Mouse (Mus musculus) 3T3-L1 (cell line): ENCODE measurements at regions not wholly inside any gene's neighbourhood (a gene's known extent, or its start where the extent isn't known, plus 50 kb on each side); places are given as distances from the start of the nearest gene placed in this dataset.
A peak's percentile ranks its signal among the peaks of the same experiment; 100 is the strongest.

Source experiments
- DNase-seq: peaks from one replicate; pipeline ENCODE4 v3.0.0-alpha.2; 2015; ENCODE audit warnings: low read depth, low spot score

DNA sequence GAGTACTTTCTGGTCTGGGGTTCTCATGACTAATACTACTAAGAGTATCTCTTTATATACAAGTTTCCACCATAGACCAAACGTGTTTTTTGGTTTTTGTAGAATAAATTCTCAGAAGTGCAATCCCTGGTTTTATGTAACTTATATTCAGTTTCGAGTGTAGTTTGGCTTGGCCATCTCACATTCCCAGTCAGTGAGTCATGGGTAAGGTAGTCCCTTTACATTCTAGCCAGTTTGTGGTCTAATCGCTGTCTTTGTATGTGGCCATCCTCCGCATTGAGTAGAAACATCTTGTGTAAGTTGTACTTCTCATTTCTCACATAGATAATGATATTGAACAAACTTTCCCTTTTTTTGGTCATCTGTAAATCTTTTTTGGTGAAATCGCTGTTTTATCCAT lies 88.3 kb downstream of the Anxa5 start:
- DNase-seq, result peak; percentile 88

- no peak for DNase-seq
Measured at GRCm38 (mm10) chr3:36383438-36383945, 92.2 kb downstream of the Anxa5 start.

DNA sequence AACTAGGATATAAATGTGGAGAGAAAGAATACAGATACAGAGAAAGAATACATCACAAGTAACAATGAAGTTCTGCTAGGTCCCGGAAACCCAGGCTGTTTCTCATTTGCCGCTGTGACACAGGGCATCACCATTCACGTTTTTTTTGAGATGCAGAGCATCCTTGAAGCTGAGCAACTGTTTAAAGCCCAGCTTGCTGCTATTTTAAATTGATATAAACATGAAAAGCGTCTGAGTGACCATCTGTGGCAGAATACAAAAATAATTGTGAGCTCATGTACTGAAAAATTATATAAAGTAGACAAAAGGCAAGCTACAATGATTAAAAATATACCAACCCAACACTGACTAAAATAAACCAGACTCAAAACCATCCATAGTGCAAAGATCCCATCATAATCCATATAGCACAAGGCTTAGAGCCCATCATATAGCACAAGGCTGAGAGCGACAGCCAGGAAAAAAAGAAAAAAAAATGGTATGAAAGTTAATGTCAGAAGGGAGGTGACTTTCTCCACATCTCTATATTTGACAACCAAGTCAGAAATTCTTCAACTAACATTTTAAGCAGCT lies 94.0 kb downstream of the Anxa5 start:
- no peak for DNase-seq

DNA sequence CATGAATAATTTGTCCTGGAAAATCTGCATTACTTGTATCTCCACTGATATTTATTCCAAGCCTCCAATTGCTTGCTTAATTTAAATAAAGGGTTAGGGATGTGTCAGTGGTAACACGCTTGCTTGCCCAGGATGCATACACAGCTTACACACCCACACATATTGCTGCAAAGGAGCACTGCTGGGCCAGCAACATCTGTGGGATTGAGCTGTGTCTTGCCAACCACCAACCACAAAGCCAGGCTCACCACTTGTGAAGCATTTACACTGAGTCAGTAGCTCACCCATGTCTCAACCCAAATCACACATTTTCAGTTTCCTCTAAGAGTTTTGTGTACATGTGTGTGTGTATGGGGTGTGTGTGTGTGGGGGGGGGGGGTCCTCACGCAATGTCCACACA lies 100.0 kb downstream of the Anxa5 start:
- peak; percentile 73 for DNase-seq

GRCm38 (mm10) chr3:36374939-36375338 lies 100.8 kb downstream of the Anxa5 start:
- no peak for DNase-seq

DNA sequence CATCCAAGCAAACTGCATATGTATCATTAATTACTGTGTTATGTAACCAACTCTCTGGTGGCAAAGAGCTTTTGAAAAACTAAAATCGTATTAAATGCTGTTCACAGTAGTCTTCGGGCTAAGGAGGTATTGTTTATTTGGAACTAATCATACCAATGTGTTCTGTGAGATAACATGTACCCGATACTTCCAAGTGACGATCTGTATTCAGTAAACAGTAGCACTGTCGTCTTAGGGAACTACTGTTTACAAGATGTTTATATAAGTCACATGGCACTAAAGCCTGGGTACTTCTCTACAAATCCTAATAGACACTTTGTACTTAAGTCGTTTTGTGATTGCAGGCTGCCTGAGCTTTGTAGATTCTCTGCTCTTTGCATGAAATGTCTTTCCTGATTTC lies 114.8 kb downstream of the Anxa5 start:
- DNase-seq, result no peak

- peak; percentile 93 for DNase-seq
Measured at GRCm38 (mm10) chr3:36354201-36354600, 121.5 kb downstream of the Anxa5 start.

DNA sequence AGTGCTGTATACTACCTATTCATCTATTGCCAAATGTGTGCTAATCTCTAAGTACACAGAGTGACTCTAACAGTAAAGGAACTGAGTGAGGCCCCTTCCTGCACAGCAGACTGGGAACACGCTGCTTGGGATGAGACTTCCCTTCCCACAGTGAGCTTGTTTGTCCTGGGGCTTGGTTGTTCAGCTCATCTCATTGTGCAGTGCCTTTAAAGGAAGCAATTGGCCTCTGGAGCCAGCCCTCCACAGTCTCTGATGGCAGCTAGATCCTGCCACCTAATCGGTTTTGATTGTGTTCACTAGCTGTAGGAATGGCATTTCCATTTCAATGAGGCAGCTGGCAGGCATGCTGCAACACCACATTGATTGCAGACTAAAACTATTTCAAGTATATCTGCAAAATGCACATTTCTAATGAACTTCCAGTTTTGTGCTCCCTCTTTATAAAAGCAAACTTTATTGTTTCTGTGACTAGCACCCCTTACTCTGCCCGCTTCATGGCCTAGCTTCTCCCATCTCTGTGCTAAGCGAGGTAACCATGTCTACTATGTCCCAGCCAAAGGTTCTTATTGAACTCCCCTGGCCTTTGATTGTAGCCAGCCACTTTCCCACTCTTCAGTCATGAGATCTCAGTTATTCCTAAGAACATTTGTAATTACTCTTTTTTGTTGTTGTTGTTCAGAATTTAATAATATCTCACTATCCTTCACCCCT lies 123.5 kb downstream of the Anxa5 start:
- no peak for DNase-seq

DNA sequence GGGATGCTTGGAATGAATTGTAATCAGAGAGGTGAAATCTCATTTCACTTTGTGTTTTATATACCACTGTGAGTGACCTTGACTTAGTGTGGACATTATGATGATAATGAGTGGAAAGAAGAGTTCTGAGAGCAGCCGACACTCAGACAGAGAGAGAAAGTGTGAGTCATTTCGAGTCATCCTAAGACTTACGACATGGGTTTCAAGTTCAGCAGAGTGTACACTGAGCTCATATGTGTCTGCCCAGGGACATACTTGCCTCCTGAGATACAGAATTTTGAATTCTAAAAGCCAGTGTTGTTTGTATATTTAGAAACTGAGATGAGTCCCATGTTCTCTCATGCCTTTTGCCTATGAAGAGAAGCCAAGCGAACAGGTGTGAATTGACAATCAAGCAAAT lies 126.6 kb downstream of the Anxa5 start:
- peak; percentile 66 for DNase-seq

GRCm38 (mm10) chr3:36340889-36341533 lies 118.9 kb upstream of the Qrfpr start:
- peak; percentile 86 for DNase-seq

DNA sequence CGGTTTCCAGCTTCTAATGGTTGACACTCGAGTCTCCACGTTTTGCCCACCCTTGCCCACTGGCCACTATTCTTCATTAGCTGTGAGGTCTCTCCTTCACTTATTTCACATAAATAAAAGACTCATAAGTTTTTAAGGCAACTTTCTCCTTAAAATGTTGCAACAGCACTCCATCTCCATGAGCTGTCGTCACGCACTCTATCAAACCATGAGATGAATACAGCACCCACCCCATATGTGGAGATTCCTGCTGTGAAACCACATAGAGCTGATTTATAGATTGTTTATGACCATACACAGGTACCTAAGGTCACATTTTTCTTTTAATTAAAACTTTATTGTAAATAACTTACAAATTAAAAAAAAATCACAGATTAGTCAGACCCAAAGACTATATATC lies 117.5 kb upstream of the Qrfpr start:
- DNase-seq, result peak; percentile 75

DNA sequence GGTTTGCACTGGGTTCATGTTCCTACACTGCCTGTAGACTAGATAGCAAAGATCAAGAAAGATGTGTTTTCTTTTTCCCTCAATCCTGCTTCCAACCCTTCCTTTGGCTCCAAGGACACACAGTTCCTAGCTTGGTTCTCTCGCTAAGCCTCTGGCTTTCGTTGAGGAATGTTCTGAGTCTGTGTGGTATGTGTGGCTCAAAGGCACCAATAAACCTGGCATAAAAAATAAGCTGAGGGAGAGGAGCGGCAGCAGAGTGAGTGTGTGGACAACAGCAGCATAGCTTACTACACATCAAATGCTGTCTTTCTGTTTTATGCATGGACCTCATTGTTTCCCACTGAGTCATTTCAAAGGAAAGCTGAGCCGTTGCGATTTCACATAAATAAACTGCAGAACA lies 112.2 kb upstream of the Qrfpr start:
- DNase-seq, result peak; percentile 79

GRCm38 (mm10) chr3:36332016-36332415 lies 109.9 kb upstream of the Qrfpr start:
- DNase-seq, result no peak

- peak; percentile 48 for DNase-seq
Measured at GRCm38 (mm10) chr3:36330656-36331055, 108.5 kb upstream of the Qrfpr start.

GRCm38 (mm10) chr3:36329631-36330030 lies 107.5 kb upstream of the Qrfpr start:
- DNase-seq, result peak; percentile 20

- DNase-seq, result no peak
Measured at GRCm38 (mm10) chr3:36328927-36329326, 106.8 kb upstream of the Qrfpr start.

DNA sequence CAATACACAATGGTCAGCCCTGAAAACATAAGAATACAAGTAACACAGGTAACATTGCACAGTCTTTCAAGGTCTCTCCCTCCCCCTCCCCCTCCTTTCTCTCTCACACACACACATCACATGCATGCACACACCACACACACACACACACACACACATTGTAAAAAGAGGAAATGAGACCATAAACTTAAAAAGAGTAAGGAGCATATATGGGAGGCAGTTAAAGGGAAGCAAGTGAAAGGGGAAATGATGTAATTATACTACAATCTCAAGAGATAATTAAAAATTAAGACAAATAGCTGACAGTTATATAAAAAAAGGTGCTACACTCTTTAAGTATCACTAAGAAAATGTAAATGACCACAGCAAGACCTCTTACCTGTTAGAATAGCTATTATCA lies 96.5 kb upstream of the Qrfpr start:
- DNase-seq, result no peak

DNA sequence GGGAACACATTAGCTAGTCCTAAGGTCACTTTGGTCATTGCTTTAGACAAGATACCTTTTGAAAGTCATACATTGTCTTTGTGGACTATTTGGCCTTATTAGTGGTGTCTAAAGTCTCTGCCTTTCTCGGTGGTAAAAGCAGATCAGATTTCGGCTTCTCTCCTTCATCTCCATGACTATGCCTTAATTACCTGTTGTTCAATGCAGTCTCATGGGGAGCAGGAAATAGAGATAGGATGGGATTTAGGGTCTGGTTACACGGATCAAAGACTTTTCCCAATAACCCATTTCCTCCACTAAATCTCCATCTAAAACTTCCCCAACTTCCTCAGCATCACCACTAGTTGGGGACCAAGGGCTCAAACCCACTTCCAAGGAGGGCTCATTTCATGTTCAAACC lies 89.2 kb upstream of the Qrfpr start:
- no peak for DNase-seq

- no peak for DNase-seq
Measured at GRCm38 (mm10) chr3:36310642-36311267, 88.6 kb upstream of the Qrfpr start.

- DNase-seq, result no peak
Measured at GRCm38 (mm10) chr3:36296792-36297191, 74.7 kb upstream of the Qrfpr start.

DNA sequence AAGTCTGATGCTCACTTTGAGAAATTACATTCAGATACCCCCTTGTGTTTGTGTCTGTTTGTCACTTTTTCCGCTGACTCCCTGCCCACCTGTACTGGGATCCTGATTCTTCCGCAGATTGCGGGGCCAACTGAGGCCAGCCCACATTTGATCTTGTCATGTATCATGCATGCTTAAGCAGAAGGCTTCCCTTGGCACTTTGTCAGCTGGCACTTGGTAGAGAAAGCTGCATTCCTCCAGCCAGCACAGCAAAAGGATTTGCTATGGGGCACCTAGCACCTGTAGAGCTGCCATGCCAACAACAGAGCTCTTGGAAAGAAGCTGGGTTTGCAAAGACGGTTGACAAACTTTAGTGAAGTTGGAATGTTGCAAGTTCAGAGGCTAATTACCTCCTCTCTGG lies 69.9 kb upstream of the Qrfpr start:
- DNase-seq, result no peak

- DNase-seq, result peak; percentile 38
Measured at GRCm38 (mm10) chr3:36284066-36284465, 62.0 kb upstream of the Qrfpr start.
